Mouse (Mus musculus): Measurements from ENCODE around the gene Mkrn2. TPM values are rescaled to one million over a fixed set of nuclear protein-coding genes. Genes with fewer than 3 reads are reported as not detected.

The Mkrn2 gene
- polyA plus RNA-seq, 1 experiment: 158 TPM

DNA sequence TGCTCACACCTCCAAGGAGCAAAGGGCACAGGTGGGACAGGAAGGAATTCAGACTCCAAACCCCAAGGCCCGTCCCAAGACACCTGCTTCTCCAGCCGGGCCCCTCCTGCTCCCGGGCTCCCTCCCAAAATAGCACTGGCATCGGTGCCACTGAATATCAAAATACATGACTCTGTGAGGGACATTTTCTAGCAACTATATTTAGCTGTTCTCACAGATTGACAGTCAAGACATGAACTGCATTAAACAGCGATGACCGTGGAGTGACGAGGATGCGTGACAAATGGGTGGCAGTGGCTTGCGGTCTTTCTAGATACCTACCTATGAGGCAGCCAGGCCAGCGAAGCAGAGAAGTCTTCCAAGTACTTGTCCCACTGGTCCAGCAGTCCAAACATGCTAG, 15.4 kb upstream of the Mkrn2 start:
- Histone ChIP-seq H3K36me3 (ENCODE audit: control insufficient read depth, insufficient read depth, low read length) (no peaks in the 10 kb centered on the region), H3K4me1 (replicated peaks; ENCODE audit: control insufficient read depth, insufficient read depth, low read length) (peaks cover 10% of the 10 kb centered on the region), H3K27ac (ENCODE audit: control insufficient read depth, insufficient read depth, low read length) (no peak overlapping the region), H3K4me3 (ENCODE audit: control insufficient read depth, insufficient read depth, low read length) (no peak overlapping the region), H3K27me3 (ENCODE audit: control insufficient read depth, insufficient read depth, low read length) (no peaks in the 10 kb centered on the region)
- 94% methylated on average over 10 of the region's 10 CpGs for WGBS
- no peak for DNase-seq
- TF ChIP-seq POLR2A (IDR thresholded peaks at IDR 0.05; ENCODE audit: control insufficient read depth, extremely low read depth, insufficient read depth, low read length, poor library complexity) (no peak), CTCF (IDR thresholded peaks at IDR 0.05; ENCODE audit: borderline replicate concordance, control insufficient read depth, extremely low read depth, insufficient read depth, low read length, poor library complexity) (no peak)

DNA sequence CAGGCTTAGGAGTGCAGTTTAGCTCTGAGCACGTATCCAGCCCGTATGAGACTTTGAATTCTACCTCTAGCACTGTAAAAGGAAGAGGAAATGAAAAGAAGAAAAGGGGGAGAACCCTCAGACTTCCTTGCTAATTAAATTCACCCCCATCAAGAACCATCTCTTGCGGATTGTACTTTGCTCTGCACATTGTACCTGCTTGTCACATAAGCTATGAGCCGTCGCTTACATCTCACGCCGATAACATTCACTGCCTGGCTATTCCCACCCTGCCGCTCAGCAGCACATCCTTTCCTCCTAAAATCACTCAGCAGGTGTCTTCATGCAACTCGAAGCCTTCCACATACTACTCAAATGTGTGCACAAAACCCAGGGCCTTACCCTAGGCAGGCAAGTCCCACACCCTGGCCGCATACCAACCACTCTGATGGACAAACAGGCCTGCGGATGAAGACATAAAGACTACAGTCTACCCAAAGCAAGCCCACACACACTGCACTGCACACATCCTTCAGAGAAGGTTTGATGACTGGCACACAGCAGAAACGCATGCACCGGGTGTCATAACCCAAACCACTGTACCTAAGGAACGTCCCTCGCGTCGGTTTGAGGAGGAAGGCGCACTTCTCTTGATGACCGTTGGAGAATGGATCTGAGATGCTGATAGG, 9.9 kb upstream of the Mkrn2 start:
- H3K36me3 ChIP-seq (ENCODE audit: control insufficient read depth, insufficient read depth, low read length): no peaks in the 10 kb centered on the region
- no peak overlapping the region for H3K4me3 ChIP-seq (ENCODE audit: control insufficient read depth, insufficient read depth, low read length)
- no peak for DNase-seq
- H3K27ac ChIP-seq (ENCODE audit: control insufficient read depth, insufficient read depth, low read length): no peak overlapping the region
- no peaks in the 10 kb centered on the region for H3K27me3 ChIP-seq (ENCODE audit: control insufficient read depth, insufficient read depth, low read length)
- WGBS: 87% methylated on average over 19 of the region's 19 CpGs
- peaks cover 16% of the 10 kb centered on the region for H3K4me1 ChIP-seq (replicated peaks; ENCODE audit: control insufficient read depth, insufficient read depth, low read length)
- TF ChIP-seq POLR2A (IDR thresholded peaks at IDR 0.05; ENCODE audit: control insufficient read depth, extremely low read depth, insufficient read depth, low read length, poor library complexity): no peak
- no peak for TF ChIP-seq CTCF (IDR thresholded peaks at IDR 0.05; ENCODE audit: borderline replicate concordance, control insufficient read depth, extremely low read depth, insufficient read depth, low read length, poor library complexity)

GRCm38 (mm10) chr6:115592458-115592857, 9.2 kb upstream of the Mkrn2 start, which contains the start of gene Mkrn2os:
Gene Mkrn2os (minus strand): TSS chr6:115592576.
- H3K27me3 ChIP-seq (ENCODE audit: control insufficient read depth, insufficient read depth, low read length): no peaks in the 10 kb centered on the region
- peaks cover 16% of the 10 kb centered on the region for H3K4me1 ChIP-seq (replicated peaks; ENCODE audit: control insufficient read depth, insufficient read depth, low read length)
- DNase-seq: no peak
- H3K4me3 ChIP-seq (ENCODE audit: control insufficient read depth, insufficient read depth, low read length): no peak within 1 kb of the TSS
- no peaks in the 10 kb centered on the region for H3K36me3 ChIP-seq (ENCODE audit: control insufficient read depth, insufficient read depth, low read length)
- TF ChIP-seq CTCF (IDR thresholded peaks at IDR 0.05; ENCODE audit: borderline replicate concordance, control insufficient read depth, extremely low read depth, insufficient read depth, low read length, poor library complexity) (no peak), POLR2A (IDR thresholded peaks at IDR 0.05; ENCODE audit: control insufficient read depth, extremely low read depth, insufficient read depth, low read length, poor library complexity) (no peak)
- no peak within 1 kb of the TSS for H3K27ac ChIP-seq (ENCODE audit: control insufficient read depth, insufficient read depth, low read length)
- 75% methylated on average over 5 of the region's 5 CpGs for WGBS

DNA sequence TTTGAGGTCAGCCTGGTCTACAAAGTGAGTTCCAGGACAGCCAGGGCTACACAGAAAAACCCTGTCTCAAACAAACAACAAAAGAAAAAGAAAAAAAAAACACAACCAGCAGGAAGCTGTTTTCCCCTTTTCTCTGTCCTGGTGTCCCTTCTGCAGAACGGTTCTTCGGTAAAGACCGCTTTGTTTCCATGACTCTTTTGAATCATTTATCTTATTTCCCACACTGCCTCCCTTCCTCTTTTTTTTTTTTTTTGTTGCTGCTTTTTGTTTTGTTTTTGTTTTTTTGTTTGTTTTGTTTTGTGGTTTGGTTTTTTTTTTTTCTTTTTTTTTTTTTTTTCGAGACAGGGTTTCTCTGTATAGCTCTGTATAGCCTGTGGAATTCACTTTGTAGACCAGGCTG, 8.4 kb upstream of the Mkrn2 start:
- DNase-seq: no peak
- Histone ChIP-seq H3K36me3 (ENCODE audit: control insufficient read depth, insufficient read depth, low read length) (no peaks in the 10 kb centered on the region), H3K27me3 (ENCODE audit: control insufficient read depth, insufficient read depth, low read length) (no peaks in the 10 kb centered on the region), H3K4me1 (replicated peaks; ENCODE audit: control insufficient read depth, insufficient read depth, low read length) (peaks cover 16% of the 10 kb centered on the region), H3K4me3 (ENCODE audit: control insufficient read depth, insufficient read depth, low read length) (no peak overlapping the region), H3K27ac (ENCODE audit: control insufficient read depth, insufficient read depth, low read length) (no peak overlapping the region)
- WGBS: 73% methylated on average over 4 of the region's 4 CpGs
- TF ChIP-seq CTCF (IDR thresholded peaks at IDR 0.05; ENCODE audit: borderline replicate concordance, control insufficient read depth, extremely low read depth, insufficient read depth, low read length, poor library complexity) (no peak), POLR2A (IDR thresholded peaks at IDR 0.05; ENCODE audit: control insufficient read depth, extremely low read depth, insufficient read depth, low read length, poor library complexity) (no peak)

DNA sequence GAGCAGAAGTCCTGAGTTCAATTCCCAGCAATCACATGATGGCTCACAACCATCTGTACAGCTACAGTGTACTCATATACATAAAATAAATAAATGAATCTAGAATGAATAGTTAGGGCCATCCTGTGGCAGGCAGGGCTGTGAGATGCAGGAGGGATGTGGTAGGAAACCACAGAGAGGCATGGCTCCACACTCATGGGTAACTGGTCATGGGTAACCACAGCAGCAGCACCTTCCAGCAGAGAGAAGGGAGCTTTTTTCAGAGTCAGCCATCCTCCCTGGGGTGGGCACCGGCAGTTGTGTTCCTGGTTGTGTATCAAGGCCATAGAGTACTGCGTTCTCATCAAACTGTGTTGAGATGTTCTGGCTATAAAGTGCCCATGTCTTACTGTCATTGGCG, 7.2 kb upstream of the Mkrn2 start:
- H3K4me3 ChIP-seq (ENCODE audit: control insufficient read depth, insufficient read depth, low read length): no peak overlapping the region
- peaks cover 10% of the 10 kb centered on the region for H3K4me1 ChIP-seq (replicated peaks; ENCODE audit: control insufficient read depth, insufficient read depth, low read length)
- peak; percentile 24 for DNase-seq
- H3K36me3 ChIP-seq (ENCODE audit: control insufficient read depth, insufficient read depth, low read length): no peaks in the 10 kb centered on the region
- H3K27me3 ChIP-seq (ENCODE audit: control insufficient read depth, insufficient read depth, low read length): no peaks in the 10 kb centered on the region
- no peak overlapping the region for H3K27ac ChIP-seq (ENCODE audit: control insufficient read depth, insufficient read depth, low read length)
- 12% methylated on average over 3 of the region's 3 CpGs for WGBS
- TF ChIP-seq POLR2A (IDR thresholded peaks at IDR 0.05; ENCODE audit: control insufficient read depth, extremely low read depth, insufficient read depth, low read length, poor library complexity): no peak
- TF ChIP-seq CTCF (IDR thresholded peaks at IDR 0.05; ENCODE audit: borderline replicate concordance, control insufficient read depth, extremely low read depth, insufficient read depth, low read length, poor library complexity): no peak

- Histone ChIP-seq H3K27ac (ENCODE audit: control insufficient read depth, insufficient read depth, low read length) (no peak overlapping the region), H3K4me1 (replicated peaks; ENCODE audit: control insufficient read depth, insufficient read depth, low read length) (peaks cover 6% of the 10 kb centered on the region), H3K4me3 (ENCODE audit: control insufficient read depth, insufficient read depth, low read length) (no peak overlapping the region), H3K36me3 (ENCODE audit: control insufficient read depth, insufficient read depth, low read length) (no peaks in the 10 kb centered on the region), H3K27me3 (ENCODE audit: control insufficient read depth, insufficient read depth, low read length) (no peaks in the 10 kb centered on the region)
- WGBS: 55% methylated on average over 3 of the region's 3 CpGs
- TF ChIP-seq CTCF (IDR thresholded peaks at IDR 0.05; ENCODE audit: borderline replicate concordance, control insufficient read depth, extremely low read depth, insufficient read depth, low read length, poor library complexity): no peak
- no peak for DNase-seq
Observed at GRCm38 (mm10) chr6:115595667-115596066, 6.0 kb upstream of the Mkrn2 start.

DNA sequence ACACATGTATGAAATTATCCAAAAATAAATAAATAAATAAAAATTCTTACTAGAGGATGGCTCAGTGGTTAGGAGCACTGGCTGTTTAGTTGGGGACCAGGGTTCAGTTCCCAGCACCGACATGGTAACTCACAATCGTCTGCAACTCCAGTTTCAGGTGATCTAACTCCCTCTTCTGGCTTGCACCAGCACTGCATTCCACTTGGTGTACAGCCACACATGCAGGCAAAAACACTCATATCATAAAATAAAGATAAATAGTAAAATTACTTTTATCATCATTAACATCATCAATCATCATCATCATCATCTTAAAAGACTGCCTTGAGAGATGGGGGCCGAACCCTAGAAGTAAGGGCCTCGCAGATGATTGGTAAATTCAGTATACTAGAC, 384 bp upstream of the Mkrn2 start:
- no peak overlapping the region for H3K4me3 ChIP-seq (ENCODE audit: control insufficient read depth, insufficient read depth, low read length)
- H3K4me1 ChIP-seq (replicated peaks; ENCODE audit: control insufficient read depth, insufficient read depth, low read length): peaks cover 8% of the 10 kb centered on the region
- no peaks in the 10 kb centered on the region for H3K36me3 ChIP-seq (ENCODE audit: control insufficient read depth, insufficient read depth, low read length)
- TF ChIP-seq POLR2A (IDR thresholded peaks at IDR 0.05; ENCODE audit: control insufficient read depth, extremely low read depth, insufficient read depth, low read length, poor library complexity): no peak
- TF ChIP-seq CTCF (IDR thresholded peaks at IDR 0.05; ENCODE audit: borderline replicate concordance, control insufficient read depth, extremely low read depth, insufficient read depth, low read length, poor library complexity): no peak
- H3K27me3 ChIP-seq (ENCODE audit: control insufficient read depth, insufficient read depth, low read length): no peaks in the 10 kb centered on the region
- no peak overlapping the region for H3K27ac ChIP-seq (ENCODE audit: control insufficient read depth, insufficient read depth, low read length)
- peak; percentile 31 for DNase-seq
- WGBS: 77% methylated on average over 4 of the region's 4 CpGs

All from thymus, adult 2 months (tissue).